Mouse (Mus musculus) lung, embryonic 15.5 days (tissue): ENCODE results near the gene Nab1. TPM values are rescaled to one million over a fixed set of nuclear protein-coding genes. Genes with fewer than 3 reads are reported as not detected.

Source experiments
- ATAC-seq: fragments of 200-750 bp; cut with Nextera tagmentation; 2 replicates; pipeline ENCODE4 v1.8.0; 2017; ENCODE audit warnings: moderate number of reproducible peaks, borderline replicate concordance; ENCODE audit not compliant: low FRiP score, low TSS enrichment; ENCODE audit errors: extremely low read depth
- H3K27ac ChIP-seq: fragments of 300-500 bp; sonication (generic); 2 replicates; pipeline ENCODE4 v1.5.1; 2015; ENCODE audit warnings: moderate library complexity, mild to moderate bottlenecking, inconsistent platforms
- H3K27me3 ChIP-seq: fragments of 300-500 bp; sonication (generic); 2 replicates; pipeline ENCODE4 v1.6.1; 2015; ENCODE audit warnings: inconsistent platforms
- H3K36me3 ChIP-seq: fragments of 300-500 bp; sonication (generic); 2 replicates; pipeline ENCODE4 v1.6.1; 2015; ENCODE audit warnings: inconsistent platforms
- H3K4me1 ChIP-seq: fragments of 300-500 bp; sonication (generic); 2 replicates; pipeline ENCODE4 v1.6.1; 2015; ENCODE audit warnings: inconsistent platforms
- H3K4me2 ChIP-seq: fragments of 300-500 bp; sonication (generic); 2 replicates; pipeline ENCODE4 v1.6.1; 2015; ENCODE audit warnings: inconsistent platforms, mild to moderate bottlenecking, moderate library complexity
- H3K4me3 ChIP-seq: fragments of 300-500 bp; sonication (generic); 2 replicates; pipeline ENCODE4 v1.5.1; 2015; ENCODE audit warnings: mild to moderate bottlenecking, inconsistent platforms
- H3K9ac ChIP-seq: fragments of 300-500 bp; sonication (generic); 2 replicates; pipeline ENCODE4 v1.6.1; 2015; ENCODE audit warnings: inconsistent platforms
- H3K9me3 ChIP-seq: fragments of 300-500 bp; sonication (generic); 2 replicates; pipeline ENCODE4 v1.6.1; 2016; ENCODE audit warnings: inconsistent platforms
- WGBS: fragments of 180-500 bp; shearing (Covaris S2); methylation state at CpG from one replicate; pipeline ENCODE4 v1.1.7; 2015; 5-methylcytosine and 5-hydroxymethylcytosine counted together
- polyA plus RNA-seq: library from polyadenylated mRNA; unstranded; fragments of >200 nt; fragmentation: Nextera tagmentation; extraction: Ambion mirVana; gene quantifications from 2 replicates; pipeline ENCODE4 v1.2.1, GENCODE M21; 2015

Nab1 gene
- polyA plus RNA-seq, 1 experiment from 2014 or later, result 26.3 TPM

DNA sequence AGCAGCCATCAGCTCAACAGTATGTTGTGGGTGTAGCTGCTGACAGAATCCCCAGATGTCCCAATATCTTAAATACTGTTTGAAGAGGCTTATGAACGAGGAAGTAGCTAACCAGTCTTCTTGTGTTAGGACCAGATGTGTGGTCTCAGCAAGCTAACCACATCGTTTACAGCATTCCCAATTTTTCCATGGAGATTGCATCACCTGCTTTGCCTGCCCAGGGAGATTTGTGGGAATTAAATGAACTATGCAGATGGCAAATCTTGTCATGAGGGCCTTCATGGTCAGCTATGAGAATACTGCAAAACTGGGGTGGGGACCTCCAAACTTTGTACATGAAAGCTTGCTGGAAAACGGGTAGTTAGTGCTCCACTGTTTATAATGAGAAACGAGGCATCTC lies 30.2 kb downstream of the Nab1 start:
- Histone ChIP-seq H3K9me3 (no peaks in the 10 kb centered on the region), H3K27me3 (no peaks in the 10 kb centered on the region), H3K27ac (no peak overlapping the region), H3K9ac (no peak overlapping the region), H3K36me3 (peaks cover 11% of the 10 kb centered on the region), H3K4me2 (no peak overlapping the region), H3K4me1 (no peaks in the 10 kb centered on the region), H3K4me3 (no peak overlapping the region)
- 59% methylated on average over 4 of the region's 4 CpGs for WGBS
- no peak for ATAC-seq

DNA sequence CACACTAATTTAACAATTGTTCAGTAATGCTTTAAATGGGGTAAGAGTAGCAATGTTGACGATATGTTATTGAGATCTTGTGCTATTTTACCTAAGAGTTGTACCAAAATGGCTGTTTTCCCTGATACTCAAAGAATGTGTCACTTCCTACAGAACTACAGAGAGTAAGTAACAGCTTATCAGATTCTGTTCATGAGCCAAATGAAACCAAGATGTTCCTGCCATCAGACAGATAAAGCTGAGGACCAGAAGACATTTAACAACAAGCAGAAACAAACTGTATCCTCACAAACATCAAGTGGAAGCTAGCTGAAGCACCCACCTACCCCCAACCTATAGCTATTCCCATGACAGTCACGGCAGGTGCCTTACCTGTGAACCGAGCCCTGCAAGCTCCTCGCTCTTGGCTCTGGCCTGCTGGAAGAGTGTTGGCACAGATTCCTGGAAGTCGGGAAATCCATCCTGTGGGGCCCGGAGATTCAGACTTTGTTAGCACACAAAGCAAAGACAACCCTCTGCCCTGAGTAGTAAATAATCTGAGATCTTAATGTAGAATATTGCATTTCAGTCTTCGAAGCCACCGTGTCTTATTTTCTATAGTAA lies 33.9 kb downstream of the Nab1 start:
- Histone ChIP-seq H3K27ac (no peak overlapping the region), H3K4me2 (no peak overlapping the region), H3K27me3 (no peaks in the 10 kb centered on the region), H3K36me3 (peaks cover 19% of the 10 kb centered on the region), H3K4me3 (no peak overlapping the region), H3K9me3 (no peaks in the 10 kb centered on the region), H3K9ac (no peak overlapping the region), H3K4me1 (no peaks in the 10 kb centered on the region)
- WGBS, result 86% methylated on average over 8 of the region's 8 CpGs
- no peak for ATAC-seq

DNA sequence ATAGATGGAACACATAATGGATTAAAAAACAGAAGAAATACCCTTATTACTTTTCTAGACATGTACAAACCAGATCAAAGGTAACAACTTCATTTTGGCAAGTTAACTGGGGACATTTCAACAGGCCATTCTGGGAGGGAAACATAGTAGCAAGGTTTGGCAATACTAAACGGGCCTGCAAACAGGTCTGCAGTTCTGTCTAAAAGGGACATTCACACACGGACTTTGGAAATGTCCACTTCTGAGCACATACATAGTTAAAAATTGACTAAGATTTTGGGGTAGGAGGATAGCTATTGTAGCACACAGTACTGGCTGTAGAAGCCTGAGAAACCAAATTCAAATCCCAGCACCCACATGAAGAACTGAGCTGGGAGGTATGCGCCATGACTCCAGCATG lies 34.6 kb downstream of the Nab1 start:
- peaks cover 26% of the 10 kb centered on the region for H3K36me3 ChIP-seq

DNA sequence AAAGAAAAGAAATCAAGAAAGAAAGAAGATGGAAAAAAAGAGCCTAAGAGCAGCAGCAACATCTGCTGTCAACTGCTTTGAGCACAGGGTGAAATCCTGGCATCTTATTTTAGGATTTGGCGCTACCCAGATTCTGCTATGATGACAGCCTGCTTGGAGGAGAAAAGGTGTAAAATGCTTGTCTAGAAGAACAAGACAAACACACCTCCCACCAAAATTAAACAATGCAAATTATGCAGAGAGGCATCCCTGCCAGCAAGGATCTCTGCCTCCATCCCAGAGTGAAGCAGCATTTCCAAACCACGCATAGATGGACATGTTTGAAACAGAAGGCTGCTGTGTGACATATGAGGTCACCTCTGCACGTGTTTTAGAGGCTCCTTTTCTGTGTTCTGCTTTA lies 35.2 kb downstream of the Nab1 start:
- Histone ChIP-seq H3K27ac (no peak overlapping the region), H3K4me3 (no peak overlapping the region), H3K4me1 (no peaks in the 10 kb centered on the region), H3K36me3 (peaks cover 26% of the 10 kb centered on the region), H3K9me3 (no peaks in the 10 kb centered on the region), H3K4me2 (no peak overlapping the region), H3K27me3 (no peaks in the 10 kb centered on the region), H3K9ac (no peak overlapping the region)
- no peak for ATAC-seq
- WGBS, result 70% methylated on average over 3 of the region's 3 CpGs

More for the DNA sequence above, 34.6 kb downstream of the Nab1 start:
- Histone ChIP-seq H3K27ac (no peak overlapping the region), H3K4me2 (no peak overlapping the region), H3K9ac (no peak overlapping the region), H3K4me1 (no peaks in the 10 kb centered on the region), H3K9me3 (no peaks in the 10 kb centered on the region), H3K4me3 (no peak overlapping the region), H3K27me3 (no peaks in the 10 kb centered on the region)
- WGBS, result 85% methylated on average over 3 of the region's 3 CpGs
- ATAC-seq, result no peak

DNA sequence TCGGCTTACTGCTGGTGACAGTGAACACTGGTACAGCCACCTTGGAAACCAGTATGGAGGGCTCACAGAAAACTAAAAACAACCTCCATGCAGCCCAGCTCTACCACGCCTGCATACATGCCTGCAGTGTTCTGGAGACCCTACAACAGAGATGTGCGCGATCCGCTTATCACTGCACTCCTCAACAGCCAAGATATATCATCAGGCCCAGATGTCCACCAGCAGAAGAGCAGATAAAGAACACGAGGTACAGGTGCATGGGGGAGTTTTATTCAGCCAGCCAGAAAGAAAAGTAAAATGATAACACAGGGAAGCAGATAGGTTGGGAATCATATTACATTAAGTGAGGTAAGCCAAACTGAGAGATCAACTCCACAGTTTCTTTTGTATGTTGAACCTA lies 37.2 kb downstream of the Nab1 start:
- Histone ChIP-seq H3K4me1 (no peaks in the 10 kb centered on the region), H3K4me3 (no peak overlapping the region), H3K27ac (no peak overlapping the region), H3K4me2 (no peak overlapping the region), H3K27me3 (no peaks in the 10 kb centered on the region), H3K36me3 (peaks cover 32% of the 10 kb centered on the region), H3K9ac (no peak overlapping the region), H3K9me3 (no peaks in the 10 kb centered on the region)
- no peak for ATAC-seq
- WGBS, result 70% methylated on average over 6 of the region's 6 CpGs

DNA sequence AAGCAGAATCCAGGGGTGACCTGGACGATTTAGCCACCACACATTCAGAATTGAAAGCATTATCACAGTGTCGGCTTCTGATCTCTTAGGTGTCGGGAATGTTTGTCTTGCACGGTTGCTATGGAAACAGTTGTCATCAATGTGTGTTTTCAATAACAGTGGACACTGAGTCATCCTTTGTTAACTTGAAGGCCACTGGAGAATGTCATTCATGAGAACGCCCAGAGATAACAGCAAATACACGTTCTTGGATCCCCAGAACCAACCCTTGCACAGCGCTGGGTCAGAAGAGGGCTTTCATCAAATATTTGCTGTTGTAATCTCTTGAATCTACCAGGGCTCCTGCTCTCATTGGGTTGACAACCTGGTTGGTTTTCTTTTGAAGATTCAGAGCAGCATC lies 43.9 kb downstream of the Nab1 start:
- Histone ChIP-seq H3K36me3 (peaks cover 14% of the 10 kb centered on the region), H3K4me2 (no peak overlapping the region), H3K9me3 (no peaks in the 10 kb centered on the region), H3K4me1 (no peaks in the 10 kb centered on the region), H3K27ac (no peak overlapping the region), H3K4me3 (no peak overlapping the region), H3K27me3 (no peaks in the 10 kb centered on the region), H3K9ac (no peak overlapping the region)
- ATAC-seq, result no peak
- 43% methylated on average over 7 of the region's 7 CpGs for WGBS

DNA sequence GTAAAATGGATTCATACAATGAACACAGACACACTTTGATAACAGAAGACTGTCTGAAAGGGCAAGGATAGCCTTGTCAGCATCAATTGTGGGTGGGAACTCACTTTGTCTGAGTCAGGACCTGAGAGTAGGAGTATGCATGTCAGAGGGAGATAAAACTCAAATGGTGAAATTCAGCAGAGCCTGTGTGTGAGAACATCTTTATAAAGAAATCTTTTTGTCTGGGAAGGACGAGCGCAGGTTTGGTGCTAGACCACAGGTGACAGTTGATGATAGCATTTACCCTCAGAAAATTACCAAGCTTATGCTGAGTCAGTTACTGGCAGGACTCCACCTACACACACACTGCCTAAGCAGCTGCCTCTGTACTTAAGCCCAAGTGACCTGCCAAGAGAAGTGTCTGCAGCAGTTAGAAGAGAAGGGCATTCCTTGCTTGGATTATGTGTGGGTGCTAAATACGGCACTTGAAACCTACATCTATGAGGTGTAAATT lies 45.9 kb downstream of the Nab1 start:
- Histone ChIP-seq H3K9ac (no peak overlapping the region), H3K27ac (no peak overlapping the region), H3K27me3 (no peaks in the 10 kb centered on the region), H3K4me1 (no peaks in the 10 kb centered on the region), H3K4me3 (no peak overlapping the region), H3K9me3 (no peaks in the 10 kb centered on the region), H3K4me2 (no peak overlapping the region), H3K36me3 (peaks cover 6% of the 10 kb centered on the region; the same call in 1 of the 2 replicates)
- no peak for ATAC-seq
- 73% methylated on average over 3 of the region's 3 CpGs for WGBS

DNA sequence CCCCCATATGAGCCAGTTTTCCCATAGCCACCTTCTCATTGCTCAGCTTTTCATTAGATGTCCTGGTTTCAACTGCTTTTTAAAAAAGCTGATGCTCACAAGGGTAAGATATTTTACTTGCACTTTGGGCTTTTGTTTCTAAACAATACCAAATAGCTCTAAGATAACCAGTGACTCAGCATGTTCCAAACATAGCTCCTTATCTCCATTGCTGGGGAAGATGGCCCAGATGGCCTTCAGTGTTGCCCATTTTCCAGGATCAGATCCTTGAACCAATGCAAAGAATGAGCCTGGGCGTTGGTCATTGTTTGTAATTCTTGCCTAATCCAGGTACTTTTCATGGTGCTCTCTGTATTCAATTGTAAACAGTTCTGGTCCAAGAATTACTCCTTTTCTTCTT lies 49.1 kb downstream of the Nab1 start:
- no peak overlapping the region for H3K4me3 ChIP-seq

DNA sequence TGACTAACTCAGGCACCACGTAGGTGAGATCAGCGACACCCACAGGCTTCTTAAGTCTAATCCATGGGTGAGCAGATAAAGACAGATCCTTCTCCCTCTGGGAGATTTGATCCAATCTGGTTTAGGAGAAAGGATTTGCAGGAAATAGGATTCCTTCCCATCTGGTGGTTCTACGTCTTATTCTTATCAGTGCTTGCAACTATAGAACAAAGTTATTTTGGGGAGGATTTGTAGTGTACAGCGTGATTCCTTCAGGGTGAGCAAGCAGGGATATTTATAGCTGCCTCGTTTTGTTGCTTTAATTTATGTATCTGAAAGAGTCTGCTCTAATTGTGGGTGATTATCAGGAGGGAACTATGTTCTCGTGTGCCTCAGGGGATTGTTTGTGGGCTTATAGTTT lies 64.6 kb downstream of the Nab1 start:
- Histone ChIP-seq H3K4me1 (no peaks in the 10 kb centered on the region), H3K9ac (no peak overlapping the region), H3K27ac (no peak overlapping the region), H3K9me3 (no peaks in the 10 kb centered on the region), H3K4me2 (no peak overlapping the region), H3K4me3 (no peak overlapping the region), H3K36me3 (no peaks in the 10 kb centered on the region), H3K27me3 (no peaks in the 10 kb centered on the region)
- 51% methylated on average over 6 of the region's 6 CpGs for WGBS
- no peak for ATAC-seq

More for the DNA sequence above, 49.1 kb downstream of the Nab1 start:
- ATAC-seq, result no peak
- 59% methylated on average over 1 of the region's 1 CpGs for WGBS
- no peaks in the 10 kb centered on the region for H3K27me3 ChIP-seq
- no peak overlapping the region for H3K9ac ChIP-seq
- H3K27ac ChIP-seq, result no peak overlapping the region
- no peaks in the 10 kb centered on the region for H3K4me1 ChIP-seq
- no peaks in the 10 kb centered on the region for H3K9me3 ChIP-seq
- no peak overlapping the region for H3K4me2 ChIP-seq
- H3K36me3 ChIP-seq, result no peaks in the 10 kb centered on the region

DNA sequence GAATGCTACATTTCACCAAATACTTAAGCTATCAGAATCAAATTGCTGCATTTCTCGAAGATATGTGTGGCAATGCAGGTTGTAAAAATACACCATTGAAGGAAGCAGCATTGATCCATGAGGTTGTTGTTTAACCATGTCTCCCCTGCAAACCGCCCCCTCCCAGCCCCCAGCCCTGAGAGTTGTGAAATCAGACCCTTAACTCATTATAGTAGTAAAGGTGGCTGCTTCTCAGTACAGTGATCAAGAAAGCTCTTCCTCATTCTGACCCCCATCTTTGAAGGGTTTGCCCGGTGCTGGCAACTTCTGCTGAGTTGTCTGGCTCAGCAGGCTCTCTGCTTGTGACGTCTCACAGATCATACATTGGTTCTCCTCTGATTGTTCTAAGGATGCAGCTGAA lies 66.4 kb downstream of the Nab1 start:
- WGBS, result 64% methylated on average over 4 of the region's 4 CpGs
- no peaks in the 10 kb centered on the region for H3K36me3 ChIP-seq
- H3K4me1 ChIP-seq, result no peaks in the 10 kb centered on the region
- no peak overlapping the region for H3K27ac ChIP-seq
- H3K27me3 ChIP-seq, result no peaks in the 10 kb centered on the region
- H3K9ac ChIP-seq, result no peak overlapping the region
- ATAC-seq, result no peak
- no peaks in the 10 kb centered on the region for H3K9me3 ChIP-seq
- H3K4me3 ChIP-seq, result no peak overlapping the region
- H3K4me2 ChIP-seq, result no peak overlapping the region

DNA sequence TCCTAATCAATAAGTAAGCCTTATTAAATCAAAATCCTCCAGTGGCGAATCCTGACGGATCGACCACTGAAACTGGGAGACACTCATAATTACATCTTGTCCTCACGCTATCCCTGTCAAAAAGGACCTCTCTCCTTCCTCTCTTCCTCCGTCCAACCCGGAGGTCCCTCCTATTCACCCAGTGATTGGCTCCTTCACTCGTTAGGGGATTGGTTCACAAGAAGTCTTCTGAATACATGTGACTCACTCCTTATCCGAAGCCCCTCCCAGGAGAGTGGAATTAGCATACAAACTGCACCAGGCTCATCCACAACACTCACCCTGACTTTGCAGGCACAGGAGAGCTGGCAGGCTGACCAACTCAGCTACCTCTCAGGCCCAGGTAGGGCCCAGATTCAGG lies 68.7 kb downstream of the Nab1 start:
- Histone ChIP-seq H3K9me3 (no peaks in the 10 kb centered on the region), H3K4me1 (no peaks in the 10 kb centered on the region), H3K27ac (no peak overlapping the region), H3K9ac (no peak overlapping the region), H3K4me3 (no peak overlapping the region), H3K4me2 (no peak overlapping the region), H3K36me3 (no peaks in the 10 kb centered on the region), H3K27me3 (no peaks in the 10 kb centered on the region)
- WGBS, result 80% methylated on average over 8 of the region's 8 CpGs
- no peak for ATAC-seq

DNA sequence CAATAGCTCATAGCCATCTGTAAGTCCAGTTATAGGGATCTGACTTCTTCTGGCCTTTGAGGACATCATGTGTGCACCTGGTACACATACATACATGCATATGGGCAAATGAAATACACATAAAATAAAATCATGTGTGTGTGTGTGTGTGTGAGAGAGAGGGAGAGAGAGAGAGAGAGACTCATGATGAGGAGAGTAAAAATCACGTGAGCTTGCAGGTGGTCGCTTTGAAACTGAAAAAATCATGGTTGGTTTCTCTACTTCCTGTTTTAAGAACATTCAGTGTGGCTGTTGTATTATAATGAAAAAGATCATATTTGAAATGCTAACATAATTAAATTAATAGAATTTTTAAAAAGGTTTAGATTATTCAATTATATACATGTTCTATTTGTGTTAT lies 69.9 kb downstream of the Nab1 start:
- Histone ChIP-seq H3K4me2 (no peak overlapping the region), H3K36me3 (no peaks in the 10 kb centered on the region), H3K27me3 (no peaks in the 10 kb centered on the region), H3K9ac (no peak overlapping the region), H3K27ac (no peak overlapping the region), H3K4me1 (no peaks in the 10 kb centered on the region), H3K4me3 (no peak overlapping the region), H3K9me3 (no peaks in the 10 kb centered on the region)
- no peak for ATAC-seq
- 84% methylated on average over 2 of the region's 2 CpGs for WGBS

DNA sequence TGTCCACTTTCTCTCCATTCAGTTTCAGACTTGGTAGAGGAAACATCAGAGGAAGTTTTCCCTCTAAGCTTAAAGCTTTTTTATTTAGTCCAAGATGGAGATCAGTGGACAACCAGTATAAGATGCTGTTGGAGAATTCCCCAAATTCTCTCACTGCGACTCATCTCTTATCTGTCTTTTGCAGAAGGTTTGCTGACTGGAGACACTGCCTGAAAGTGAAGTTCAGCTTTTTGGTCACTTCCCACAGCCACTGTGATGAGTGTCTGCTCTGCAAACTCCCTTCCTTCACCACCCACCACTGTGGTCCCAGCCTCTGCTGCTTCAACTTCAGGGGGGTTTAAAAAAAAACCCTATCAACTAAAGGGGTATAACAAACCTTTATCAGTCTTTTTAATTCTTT lies 70.4 kb downstream of the Nab1 start:
- no peaks in the 10 kb centered on the region for H3K9me3 ChIP-seq
- H3K4me2 ChIP-seq, result no peak overlapping the region
- no peaks in the 10 kb centered on the region for H3K4me1 ChIP-seq
- no peaks in the 10 kb centered on the region for H3K27me3 ChIP-seq
- no peaks in the 10 kb centered on the region for H3K36me3 ChIP-seq
- H3K9ac ChIP-seq, result no peak overlapping the region
- H3K4me3 ChIP-seq, result no peak overlapping the region
- no peak overlapping the region for H3K27ac ChIP-seq
- WGBS, result 70% methylated on average over 1 of the region's 1 CpGs
- ATAC-seq, result no peak
